Mouse (Mus musculus) left cerebral cortex, postnatal 14 days (tissue): ENCODE data around the gene Slc22a2. TPM values are rescaled to one million over a fixed set of nuclear protein-coding genes. Genes with fewer than 3 reads are reported as not detected.

ENCODE experiments used
- DNase-seq, 2 experiments: peaks; one replicate each; pipeline ENCODE4 v3.0.0; 2021 to 2022; ENCODE audit warnings: low spot score in 2 of 2, mixed read lengths in 1 of 2
- intact Hi-C: fragments of 180-260 bp; cut with DNase I; formaldehyde crosslinking; loops from one replicate; pipeline ENCODE4 v1.15.1; 2025
- total RNA-seq, 2 experiments: library from RNA; stranded (reverse); gene quantifications; 2 replicates each; pipeline ENCODE4 v1.2.3; 2021

The Slc22a2 gene
- total RNA-seq, 2 experiments from 2014 or later = 0.57 to 0.89 TPM

DNA sequence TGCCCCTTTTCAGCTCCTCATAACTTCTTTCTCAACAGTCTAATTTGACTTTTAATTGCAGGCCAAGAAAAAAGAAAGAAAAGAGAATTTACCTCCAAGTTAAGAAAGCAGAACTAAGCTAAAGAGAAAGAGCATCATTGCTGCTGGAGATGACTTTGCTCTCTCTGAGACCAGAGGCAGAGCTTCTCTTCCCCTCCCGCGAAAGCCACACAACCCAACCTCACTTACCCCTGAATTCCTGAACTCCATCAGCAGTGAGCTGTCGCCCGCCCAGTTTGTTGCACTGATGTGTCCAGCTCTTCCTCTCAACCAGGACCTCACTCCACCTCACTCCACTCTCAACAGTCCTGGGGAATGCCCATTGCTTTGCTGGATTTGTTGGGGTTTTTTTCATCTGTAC is 44.1 kb downstream of the Slc22a2 start:
- no peak for DNase-seq
- intact Hi-C loops = no loop called here

GRCm38 (mm10) chr17:12630976-12631730 is 47.2 kb downstream of the Slc22a2 start:
- intact Hi-C loops = no loop called here
- no peak for DNase-seq

- intact Hi-C loops = no loop called here
- no peak for DNase-seq
Observed at GRCm38 (mm10) chr17:12631771-12632600, 48.1 kb downstream of the Slc22a2 start.

DNA sequence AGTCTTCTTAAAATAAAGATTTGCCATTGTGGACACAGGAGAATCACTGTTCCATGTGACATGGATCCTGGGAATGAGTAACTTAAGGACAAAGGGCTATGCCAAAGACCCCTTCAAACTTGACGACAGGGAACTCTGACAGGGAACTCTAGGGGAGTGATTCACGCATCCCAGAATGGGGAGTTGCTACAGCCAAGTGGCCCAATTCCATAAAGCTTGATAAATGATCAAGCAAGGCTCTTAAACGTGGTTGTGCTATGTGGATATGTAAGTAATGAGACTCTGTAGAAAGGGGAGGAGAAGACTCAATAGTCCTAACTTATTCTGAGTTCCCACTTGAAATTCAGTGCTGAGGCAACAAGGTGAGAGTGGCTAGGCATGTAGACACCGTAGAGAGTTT is 50.9 kb downstream of the Slc22a2 start:
- intact Hi-C loops = no loop called here
- DNase-seq = no peak

GRCm38 (mm10) chr17:12639585-12639984 is 55.7 kb downstream of the Slc22a2 start:
- DNase-seq = no peak

DNA sequence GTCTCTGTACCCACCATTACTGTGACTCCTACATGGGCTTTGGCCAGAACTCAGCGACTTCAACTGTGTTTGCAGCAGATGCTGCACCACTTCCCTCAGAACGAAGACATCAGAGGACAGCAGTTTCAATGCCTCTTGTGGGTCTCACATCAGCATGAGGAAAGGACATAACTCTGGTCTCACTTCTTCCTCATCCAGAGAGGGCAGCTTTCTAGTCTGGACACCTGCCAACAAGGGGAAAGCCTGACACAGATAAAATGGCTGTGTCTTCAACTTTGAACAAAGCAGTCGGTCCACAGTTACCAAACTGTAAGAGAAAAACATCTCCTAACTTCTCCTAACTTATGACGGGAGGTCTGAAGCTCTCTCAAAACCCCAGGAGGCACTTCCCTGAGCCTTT is 57.2 kb downstream of the Slc22a2 start:
- DNase-seq = no peak
- intact Hi-C loops = no loop called here

More at GRCm38 (mm10) chr17:12639585-12639984, 55.7 kb downstream of the Slc22a2 start:
- intact Hi-C loops = no loop called here

DNA sequence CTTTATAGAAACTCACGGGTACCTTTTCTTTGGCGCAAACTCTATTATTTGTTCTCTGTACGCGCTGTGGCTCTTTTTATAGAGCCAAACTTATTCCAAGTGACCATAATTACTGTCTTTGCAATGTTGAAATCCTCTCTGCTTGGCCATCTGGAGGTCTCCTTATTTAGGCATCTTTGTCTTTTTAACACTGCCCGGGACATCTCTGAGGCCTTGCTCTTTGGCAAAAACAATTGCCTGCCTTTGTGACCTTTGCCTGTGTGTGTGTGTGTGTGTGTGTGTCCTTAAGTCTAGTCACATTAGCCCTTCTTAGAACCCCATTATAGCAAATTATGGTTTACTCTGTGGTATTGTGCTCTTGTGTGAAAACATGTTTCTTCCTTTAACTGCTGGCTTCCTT is 61.5 kb downstream of the Slc22a2 start:
- DNase-seq = peak in 1 of 2 experiments; percentile 33
- intact Hi-C loops = no loop called here

- intact Hi-C loops = no loop called here
- no peak for DNase-seq
Observed at GRCm38 (mm10) chr17:12652604-12653003, 68.7 kb downstream of the Slc22a2 start.

- DNase-seq = peak; percentile 38 to 71
- intact Hi-C loops = no loop called here
Observed at GRCm38 (mm10) chr17:12654061-12654460, 70.1 kb downstream of the Slc22a2 start.

GRCm38 (mm10) chr17:12655826-12656225 is 71.9 kb downstream of the Slc22a2 start:
- DNase-seq = no peak
- intact Hi-C loops = no loop called here

GRCm38 (mm10) chr17:12658784-12659183 is 74.9 kb downstream of the Slc22a2 start:
- intact Hi-C loops = no loop called here

DNA sequence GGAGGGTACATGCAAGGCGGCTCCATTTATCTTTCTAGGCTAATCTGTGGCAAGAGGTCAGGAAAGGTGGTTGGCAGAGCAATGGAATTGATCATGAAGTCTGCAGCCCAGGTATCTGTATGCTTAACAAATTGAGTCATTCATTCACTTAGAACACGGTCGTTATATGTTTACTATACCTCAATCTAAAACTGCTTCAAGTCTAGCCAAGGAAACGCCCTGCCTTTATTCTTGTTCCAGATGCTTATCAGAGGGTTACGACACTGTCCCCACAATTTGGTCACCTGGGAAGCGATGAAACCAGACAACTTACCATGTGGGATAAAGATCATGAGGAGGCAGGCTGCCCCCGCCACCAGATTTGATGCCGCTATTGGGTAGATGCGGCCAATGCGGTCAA is 75.3 kb downstream of the Slc22a2 start:
- no peak for DNase-seq
- intact Hi-C loops = no loop called here

More at GRCm38 (mm10) chr17:12658784-12659183, 74.9 kb downstream of the Slc22a2 start:
- no peak for DNase-seq

DNA sequence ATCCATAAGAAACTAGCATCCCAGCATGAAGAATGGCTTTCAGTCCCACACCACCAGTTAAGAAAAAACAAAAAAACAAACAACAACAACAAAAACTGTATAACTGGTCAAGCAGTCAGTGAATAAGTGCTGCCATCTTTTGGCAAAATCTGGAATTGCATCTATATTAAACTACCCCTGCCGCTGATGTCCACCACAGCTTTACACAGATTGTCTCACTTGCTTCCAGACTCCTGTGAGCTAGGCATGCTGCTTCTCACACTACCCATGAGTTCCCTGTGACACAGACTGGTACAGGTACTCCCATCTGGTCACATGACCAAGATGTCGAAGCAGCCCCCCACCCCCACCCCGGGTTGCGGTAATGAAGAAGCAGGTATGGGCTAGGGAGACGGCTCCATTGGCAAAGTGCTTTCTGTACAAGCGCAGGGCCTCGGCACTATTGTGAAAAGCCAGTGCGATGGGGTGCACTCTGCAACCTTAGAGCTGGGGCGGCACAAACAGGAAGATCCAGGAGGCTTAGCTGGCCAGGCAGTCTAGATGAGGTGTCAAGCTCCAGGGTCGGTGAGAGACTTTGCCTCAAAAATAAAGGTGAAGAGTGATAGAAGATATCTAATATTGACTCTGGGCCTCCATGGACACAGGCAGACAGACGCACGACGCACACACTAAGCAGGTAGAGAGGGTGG is 76.8 kb downstream of the Slc22a2 start:
- intact Hi-C loops = loop anchor here (1.0 to 2.0 kb wide), 2 partner anchors 126 to 244 kb away; no protein-coding TSS in a partner anchor
- DNase-seq = peak; percentile 59 to 68

GRCm38 (mm10) chr17:12664156-12664555 is 80.2 kb downstream of the Slc22a2 start:
- intact Hi-C loops = no loop called here
- DNase-seq = no peak

DNA sequence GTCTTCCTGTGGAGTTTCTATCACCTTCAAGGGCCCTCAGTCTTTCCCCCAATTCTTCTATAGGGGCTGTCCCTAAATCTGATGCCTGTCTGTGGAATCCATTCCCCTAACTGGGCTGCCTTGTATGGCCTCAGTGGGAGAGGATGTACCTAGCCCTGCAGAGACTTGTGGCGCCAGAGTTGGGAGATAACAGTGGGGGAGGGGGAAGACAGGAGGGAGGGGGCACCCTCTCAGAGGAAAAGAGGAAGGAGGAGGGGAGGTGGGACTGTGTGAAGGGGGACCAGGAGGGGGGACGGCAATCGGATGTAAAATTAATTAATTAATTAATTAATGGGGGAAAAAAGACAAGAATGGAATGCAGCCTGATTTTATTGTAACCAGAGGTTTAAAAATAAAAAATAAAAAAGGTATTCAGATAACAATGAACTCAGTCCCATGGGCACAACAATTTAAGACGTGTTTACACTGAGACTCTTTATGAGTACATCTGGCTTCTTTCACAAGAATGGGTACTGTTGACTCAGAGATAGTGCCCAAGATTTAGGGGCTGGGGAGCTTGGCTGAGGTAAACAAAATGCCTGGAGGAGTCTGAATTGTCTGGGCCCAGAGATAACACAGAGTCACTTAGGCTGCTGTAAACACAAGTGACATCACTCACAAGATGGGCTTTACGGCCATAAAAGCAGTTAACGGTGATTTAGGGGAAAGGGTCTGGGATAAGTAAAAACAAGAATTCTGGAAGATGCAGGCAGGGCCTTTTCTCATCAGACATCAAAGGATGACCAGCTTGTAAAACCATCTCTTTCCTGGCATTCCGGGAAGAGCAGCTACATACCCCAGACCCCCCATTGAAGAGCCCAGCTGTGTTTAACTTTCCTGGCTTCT is 84.8 kb downstream of the Slc22a2 start:
- intact Hi-C loops = no loop called here
- DNase-seq = no peak

- intact Hi-C loops = no loop called here
- DNase-seq = no peak
Observed at GRCm38 (mm10) chr17:12669363-12669679, 85.4 kb downstream of the Slc22a2 start.

DNA sequence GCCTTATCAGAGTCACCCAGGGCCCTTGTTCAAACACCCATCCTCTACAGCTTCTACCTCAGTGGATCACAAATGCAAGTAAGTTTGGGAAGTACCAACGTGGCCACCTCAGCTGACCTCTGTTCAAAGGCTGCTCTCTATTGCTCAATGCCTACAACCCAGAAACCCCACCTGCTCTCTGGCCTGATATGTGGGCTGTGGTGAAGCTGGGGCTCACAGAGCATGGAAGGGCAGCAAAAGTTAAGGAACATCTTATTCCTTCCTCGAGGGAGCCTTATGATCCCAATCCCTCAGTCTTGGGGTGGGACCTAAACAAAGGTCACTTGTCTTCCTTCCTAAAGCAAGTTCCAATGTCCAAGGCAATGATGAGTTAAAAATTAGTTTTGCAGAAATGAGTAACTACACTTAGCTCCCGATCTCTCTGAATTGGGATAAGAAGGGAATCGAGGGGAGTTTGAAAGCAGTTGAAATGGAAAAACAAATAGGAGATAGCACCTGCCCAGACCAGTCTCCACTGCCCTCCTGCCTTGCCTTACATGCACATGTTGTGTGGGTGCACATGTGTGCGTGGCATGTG is 87.2 kb downstream of the Slc22a2 start:
- DNase-seq = no peak
- intact Hi-C loops = no loop called here

GRCm38 (mm10) chr17:12672285-12672790 is 88.4 kb downstream of the Slc22a2 start:
- intact Hi-C loops = no loop called here
- no peak for DNase-seq

DNA sequence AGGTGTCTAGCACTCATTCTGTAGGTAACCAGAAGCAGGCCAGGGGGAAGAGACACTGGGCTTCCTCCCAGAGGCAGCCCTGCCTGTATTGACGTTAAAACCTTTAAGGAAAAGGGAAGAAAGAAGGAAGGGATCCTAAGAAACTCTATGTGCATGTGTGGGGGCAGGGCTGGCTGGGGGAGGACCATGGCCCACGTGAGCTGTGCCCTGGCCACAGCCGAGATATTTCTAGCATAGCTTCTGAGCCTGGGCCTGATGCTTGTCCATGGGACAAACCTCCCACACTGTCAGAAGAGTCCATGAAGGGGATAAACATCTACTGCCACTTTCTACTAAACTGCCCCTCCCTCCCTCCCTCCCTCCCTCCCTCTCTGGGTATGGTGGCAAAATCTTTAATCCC is 89.9 kb downstream of the Slc22a2 start:
- DNase-seq = no peak
- intact Hi-C loops = no loop called here
